Mouse (Mus musculus) embryo, embryonic 10.5 days (tissue): ENCODE results near the gene Fshb.

ENCODE experiments used
- DNase-seq: peaks from one replicate; pipeline ENCODE4 v3.0.0-alpha.2; 2015; ENCODE audit warnings: low spot score

Fshb gene

DNA sequence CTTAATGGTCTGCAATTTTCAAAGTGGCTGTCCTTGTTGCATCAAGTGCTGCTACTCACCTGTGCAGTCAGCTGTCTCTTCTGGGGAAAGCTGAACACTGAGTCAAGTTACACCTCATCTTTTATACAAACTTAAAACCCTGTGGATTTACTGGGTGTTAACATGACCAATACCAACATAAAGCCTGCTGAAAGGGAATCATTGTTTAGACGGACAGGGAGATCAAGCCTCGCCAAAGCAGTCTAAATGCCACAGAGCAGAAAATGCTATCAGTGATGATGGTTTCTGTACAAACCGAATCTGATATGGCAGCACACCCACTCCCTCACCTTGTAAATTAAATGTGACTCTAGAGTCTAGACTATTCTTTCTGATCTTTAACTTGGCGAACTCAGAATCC, at the start of gene Fshb:
Gene Fshb (minus strand): TSS at position 101 of the 400 bp plus-strand sequence.
- DNase-seq, result no peak

DNA sequence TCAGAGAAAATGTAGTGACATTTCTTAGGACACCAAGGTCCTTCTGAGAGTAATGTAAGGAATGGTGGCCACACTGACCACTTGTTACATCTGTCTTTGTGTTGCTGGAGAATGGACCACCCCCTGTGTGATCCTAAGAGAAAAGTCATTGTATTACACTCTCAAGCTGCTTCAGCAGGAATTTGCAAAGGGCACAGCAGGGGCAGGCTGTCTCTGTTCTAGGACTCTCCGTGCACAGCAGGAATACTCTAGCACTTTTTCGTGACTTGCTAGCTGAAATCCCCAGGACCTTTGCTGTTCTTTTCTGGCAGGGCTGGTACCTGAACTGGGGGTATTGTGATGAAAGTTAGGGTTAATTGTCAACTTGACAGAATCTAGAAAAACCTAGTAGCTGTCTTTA, 24.8 kb upstream of the Fshb start:
- peak; percentile 19 for DNase-seq

DNA sequence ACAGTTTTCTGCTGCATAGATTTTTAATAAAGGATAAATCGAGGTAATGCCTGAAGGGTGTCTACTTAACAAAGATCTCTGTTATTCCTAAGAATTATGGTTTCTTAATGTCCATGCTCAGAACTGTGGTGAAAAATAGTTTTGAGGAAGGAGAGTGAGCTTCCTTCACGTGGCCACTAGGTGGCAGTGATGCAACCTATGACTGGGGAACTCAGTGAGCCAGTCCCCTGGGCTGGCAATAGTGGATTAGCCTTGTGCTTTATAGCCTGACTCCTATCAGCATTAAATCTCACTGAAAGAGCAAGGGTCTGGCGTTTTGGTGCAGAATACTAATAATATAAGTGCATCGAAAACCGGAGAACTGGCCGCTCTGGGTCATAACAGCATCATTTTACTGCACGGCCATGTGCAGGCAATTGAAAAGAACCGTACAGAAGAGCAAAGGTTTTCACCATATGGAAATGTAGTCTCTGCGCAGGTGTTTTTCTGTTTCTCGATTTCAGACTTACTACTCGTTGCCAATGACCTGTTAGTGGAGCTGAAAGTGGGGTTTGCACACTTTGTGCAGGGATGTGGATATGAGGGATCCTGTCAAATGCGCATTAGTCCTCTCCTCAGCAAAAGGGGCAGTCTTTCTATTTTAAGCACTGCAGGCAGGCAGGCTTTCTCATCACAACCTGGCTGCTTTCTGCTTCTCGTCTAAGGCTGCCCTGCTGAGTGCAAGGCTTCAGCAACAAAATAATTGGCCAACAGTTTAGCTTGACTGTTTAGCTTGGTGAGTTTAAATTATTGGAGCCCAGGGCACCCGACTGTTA, 23.8 kb upstream of the Fshb start:
- peak; percentile 63 for DNase-seq

DNA sequence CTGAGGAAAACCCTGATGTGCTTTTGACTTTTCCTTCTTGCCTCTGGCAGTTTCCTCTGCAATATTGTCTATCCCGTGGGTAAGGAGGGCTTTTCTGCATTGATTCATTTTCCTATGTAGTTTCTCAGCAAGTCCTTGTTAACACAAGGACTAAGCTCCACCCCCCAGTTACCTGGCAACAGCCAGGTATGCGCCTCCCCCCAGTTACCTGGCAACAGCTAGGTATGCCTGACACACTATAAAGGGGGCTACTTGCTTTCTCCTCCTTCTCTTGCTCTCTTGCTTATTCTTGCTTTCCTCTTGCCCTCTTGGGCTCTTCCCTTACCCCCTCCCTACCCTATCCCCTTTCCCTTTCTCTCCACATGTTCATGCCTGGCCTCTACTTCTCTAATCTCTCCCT, 3.8 kb upstream of the Fshb start:
- no peak for DNase-seq

DNA sequence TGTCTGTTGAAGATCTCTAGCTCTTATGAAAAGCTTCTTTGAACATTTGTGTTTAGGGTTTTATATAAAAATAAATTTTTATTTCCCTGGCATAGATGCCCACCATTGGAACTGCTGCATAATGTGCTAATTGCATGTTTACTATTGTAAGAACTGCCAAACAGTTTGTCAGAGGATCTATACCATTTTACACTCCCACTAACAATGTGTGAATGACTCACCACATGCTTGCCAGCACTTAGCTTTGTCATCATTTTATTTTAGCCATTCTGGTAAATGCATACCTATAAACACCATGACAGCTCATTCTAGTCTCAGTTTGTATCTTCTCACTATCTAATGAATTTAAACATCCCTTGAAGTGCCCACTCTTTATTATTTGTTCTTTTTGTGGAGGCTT, 13.5 kb downstream of the Fshb start:
- DNase-seq, result no peak

DNA sequence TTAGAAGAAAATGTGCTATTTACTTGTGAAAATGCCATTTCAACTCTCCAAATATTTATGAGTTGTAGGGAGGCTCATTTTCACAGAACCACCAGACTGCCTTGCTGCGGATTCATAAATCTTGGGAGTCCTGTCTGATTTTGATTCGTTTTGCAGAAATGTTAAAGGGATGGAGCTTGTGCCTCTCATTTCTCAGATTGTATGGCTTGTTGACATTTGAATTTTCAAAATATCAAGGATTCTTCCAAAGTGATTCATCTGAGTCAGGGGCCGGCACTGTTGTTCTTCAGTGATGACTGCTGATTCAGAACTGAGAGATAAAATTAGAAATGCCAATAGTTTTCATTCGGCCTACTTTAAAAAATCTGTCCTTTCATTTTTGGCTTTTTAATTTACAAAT, 18.6 kb downstream of the Fshb start:
- DNase-seq, result no peak

DNA sequence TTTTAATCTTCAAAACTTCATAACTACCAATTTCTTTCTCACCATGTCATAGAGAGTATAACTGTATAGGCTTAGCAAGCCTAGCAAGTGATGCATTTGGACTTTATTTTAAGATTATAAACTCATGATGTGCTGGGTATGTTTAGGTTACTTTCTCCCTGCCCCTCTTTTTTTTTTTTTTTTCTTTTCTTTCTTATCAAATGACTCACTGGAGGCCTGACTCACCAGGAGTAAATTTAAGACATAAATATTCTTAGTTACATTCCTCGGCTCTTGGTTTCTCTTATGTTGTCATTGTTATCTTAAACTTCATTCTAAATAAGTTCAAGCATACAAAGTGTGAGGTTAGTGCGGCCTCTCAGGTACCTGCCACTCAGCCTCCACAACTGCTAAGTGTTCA, 23.5 kb downstream of the Fshb start:
- no peak for DNase-seq

DNA sequence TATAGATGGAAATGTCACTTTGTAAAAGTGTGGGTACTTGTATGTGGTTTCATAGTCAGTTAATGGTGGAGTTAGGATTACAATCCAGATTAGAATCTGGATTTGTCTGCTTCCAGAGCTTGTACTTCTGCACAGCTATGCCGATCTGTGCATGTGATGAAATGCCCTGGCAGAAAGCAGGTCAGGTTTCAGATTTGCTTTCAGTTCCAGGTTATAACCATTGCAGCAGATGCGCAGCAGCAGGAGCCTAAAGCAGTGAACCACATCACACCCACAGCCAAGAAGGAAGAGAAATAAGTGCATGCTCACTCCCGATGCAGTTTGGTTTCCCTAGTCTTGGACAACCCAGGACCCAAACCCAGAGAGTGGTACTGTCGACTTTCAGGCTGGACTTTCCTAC, 34.8 kb downstream of the Fshb start:
- DNase-seq, result no peak

DNA sequence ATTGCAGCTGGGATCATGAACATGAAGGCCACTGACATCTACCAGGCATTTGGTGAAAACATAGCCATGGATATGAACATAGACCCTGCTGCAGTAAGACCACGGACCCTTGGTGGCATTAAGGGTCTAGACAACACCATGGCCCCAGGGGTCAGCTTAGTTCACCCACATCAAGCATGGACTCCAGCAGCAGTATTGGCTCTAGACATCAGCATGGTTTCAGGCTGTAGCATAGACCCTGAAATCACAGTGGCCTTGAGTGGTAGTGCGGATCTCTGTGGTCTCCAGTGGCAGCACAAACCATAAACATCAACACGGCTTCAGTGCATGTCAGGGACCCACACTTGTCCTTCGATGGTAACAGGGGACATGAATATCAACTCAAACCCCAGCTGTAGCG, 36.7 kb downstream of the Fshb start:
- no peak for DNase-seq

DNA sequence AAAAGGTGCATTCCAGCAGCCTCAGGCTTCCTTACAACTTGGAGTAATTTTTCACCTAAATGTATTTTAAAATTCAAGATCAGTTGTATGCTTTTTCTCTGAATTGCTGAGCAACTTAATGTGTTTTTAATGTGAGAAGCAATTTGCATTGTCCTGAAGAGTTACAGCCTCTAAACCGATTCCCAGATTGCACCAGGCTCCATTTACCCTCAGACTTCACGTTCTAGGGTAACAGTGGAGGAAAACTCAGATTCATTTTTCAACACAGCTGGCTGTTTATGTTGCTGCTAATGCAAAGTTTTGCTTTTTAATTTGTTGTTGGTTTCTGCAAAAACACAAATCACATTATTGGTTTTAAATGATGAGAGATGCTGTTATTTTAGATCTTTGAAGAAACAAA, 40.1 kb downstream of the Fshb start:
- DNase-seq, result no peak

DNA sequence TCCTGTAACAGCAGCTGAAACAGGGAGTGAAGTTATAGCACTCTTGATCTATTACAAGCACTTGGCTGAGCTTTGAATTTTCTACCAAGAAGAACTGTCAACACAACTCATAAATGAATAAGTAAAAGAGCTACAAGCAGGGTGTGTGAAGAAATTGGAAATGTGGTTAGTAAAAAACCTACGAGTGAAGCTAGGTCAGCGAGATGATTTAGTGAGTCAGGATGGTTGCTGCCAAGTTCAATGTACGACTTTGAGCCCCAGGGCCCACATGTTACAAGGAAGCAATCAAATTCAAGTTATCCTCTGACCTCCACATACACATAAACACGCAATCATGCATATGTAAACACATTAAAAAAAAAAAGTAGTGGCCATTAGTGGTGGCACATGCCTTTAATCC, 46.3 kb downstream of the Fshb start:
- no peak for DNase-seq

DNA sequence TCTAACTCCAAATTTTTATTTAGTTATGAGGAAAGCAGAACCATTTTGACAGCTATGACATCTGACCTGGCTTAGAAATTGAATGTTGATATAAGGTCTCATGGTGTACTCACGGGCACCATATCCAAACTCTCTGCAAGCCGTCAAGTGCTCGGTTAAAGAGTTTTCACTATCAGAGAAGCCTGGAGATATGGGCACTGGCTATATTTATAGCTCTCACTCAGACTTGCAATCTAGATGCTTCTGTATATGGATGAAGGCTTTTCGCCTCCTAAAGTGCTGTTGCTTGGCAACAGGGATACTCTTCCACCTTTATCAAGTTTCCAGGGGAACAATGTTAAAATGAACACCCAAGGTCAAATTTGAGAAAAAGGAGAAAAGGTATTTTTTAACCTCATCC, 47.1 kb downstream of the Fshb start:
- no peak for DNase-seq

DNA sequence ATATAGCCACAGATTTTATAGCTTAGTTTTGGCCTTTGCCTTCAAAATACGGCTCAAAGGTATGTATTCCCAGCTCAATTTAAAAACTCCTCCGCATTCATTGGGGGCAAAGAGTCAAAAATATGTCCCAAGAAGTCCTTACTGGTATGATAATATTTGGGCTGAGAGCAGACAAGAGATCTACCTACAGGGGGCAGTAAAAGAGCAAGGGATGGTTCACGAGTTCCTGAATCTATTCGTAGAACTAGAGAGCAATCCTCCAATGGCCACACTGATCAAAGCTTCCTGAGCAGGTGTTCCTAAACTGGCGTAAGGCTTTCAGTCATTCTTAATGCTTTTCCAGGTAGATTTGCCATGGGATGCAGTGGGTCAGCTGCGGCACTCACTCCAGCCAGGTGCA, 49.3 kb downstream of the Fshb start:
- DNase-seq, result peak; percentile 23

DNA sequence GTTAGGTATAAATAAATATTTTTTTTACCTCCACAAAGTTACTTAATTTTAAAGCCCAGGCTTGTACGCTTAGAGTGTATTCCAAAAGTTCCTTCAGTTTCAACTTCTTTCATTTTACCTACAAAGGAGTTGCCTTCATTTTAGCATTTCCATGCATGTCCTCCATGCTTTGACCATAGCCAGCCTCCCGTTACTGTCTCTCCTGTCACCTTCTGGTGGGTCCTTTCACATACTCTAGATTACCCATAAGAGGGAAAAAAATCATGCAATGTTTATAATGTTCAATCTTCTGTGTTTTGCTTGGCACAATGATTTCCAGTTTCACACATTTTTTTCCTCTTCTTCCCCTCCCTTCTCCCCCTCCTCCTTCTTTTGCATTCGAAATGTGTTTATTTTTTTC, 53.1 kb downstream of the Fshb start:
- DNase-seq, result no peak
